Mouse (Mus musculus): ENCODE data around the gene Gna15. TPM values are rescaled to one million over a fixed set of nuclear protein-coding genes. Genes with fewer than 3 reads are reported as not detected.

Gna15 gene
- total RNA-seq, 4 experiments from 2014 or later, result 2.5 to 9.7 (median 5.7) TPM

Small RNA genes within 50 kb of the gene (microRNA-seq; reads per million reads assigned to microRNA genes)
- gene Gm25595, result 0 reads per million in 2 experiments

Other genes starting within 250 kb of the Gna15 start
- gene Tjp3, start 232.6 kb downstream of the Gna15 start, total RNA-seq (2022), result 1 to 10 TPM in 2 of 4 experiments, under 1 TPM in 2; 0.73 to 1.2 (median 0.90) TPM
- gene Pip5k1c, start 231.3 kb downstream of the Gna15 start, total RNA-seq (2022), result 100 to 1,000 TPM; 267 to 303 (median 296) TPM
- gene Cactin, start 203.1 kb downstream of the Gna15 start, total RNA-seq (2022), result 10 to 100 TPM; 28.2 to 31.3 (median 30.2) TPM
- 1 to 10 TPM; 1.1 to 1.4 (median 1.4) TPM for gene Tbxa2r, start 195.5 kb downstream of the Gna15 start, total RNA-seq (2022)
- 1 to 10 TPM; 1.3 to 2.2 (median 1.7) TPM for gene Gipc3, start 181.0 kb downstream of the Gna15 start, total RNA-seq (2022)
- 10 to 100 TPM; 32.5 to 37.1 (median 32.9) TPM for gene Hmg20b, start 173.7 kb downstream of the Gna15 start, total RNA-seq (2022)
- gene Mfsd12, start 166.7 kb downstream of the Gna15 start, total RNA-seq (2022), result 10 to 100 TPM; 40.7 to 46.7 (median 43.6) TPM
- gene 4930404N11Rik, start 158.4 kb downstream of the Gna15 start, total RNA-seq (2022), result 1 to 10 TPM; 1.0 to 3.2 (median 1.4) TPM
- gene Fzr1, start 145.7 kb downstream of the Gna15 start, total RNA-seq (2022), result 10 to 100 TPM; 64.6 to 72.1 (median 67.2) TPM
- 10 to 100 TPM; 64.3 to 78.5 (median 72.6) TPM for gene Dohh, start 139.8 kb downstream of the Gna15 start, total RNA-seq (2022)
- 1 to 10 TPM; 2.7 to 5.5 (median 4.5) TPM for gene Gm48551, start 139.8 kb downstream of the Gna15 start, total RNA-seq (2022)
- gene Gm48552, start 135.2 kb downstream of the Gna15 start, total RNA-seq (2022), result 1 to 10 TPM; 2.9 to 9.7 (median 4.2) TPM
- 1 to 10 TPM; 1.3 to 1.7 (median 1.4) TPM for gene Smim24, start 131.2 kb downstream of the Gna15 start, total RNA-seq (2022)
- gene Nfic, start 68.6 kb downstream of the Gna15 start, total RNA-seq (2022), result 10 to 100 TPM; 52.8 to 61.6 (median 58.7) TPM
- gene Celf5, start 41.5 kb downstream of the Gna15 start, total RNA-seq (2022), result 100 to 1,000 TPM; 230 to 284 (median 256) TPM
- gene Ncln, start 27.8 kb downstream of the Gna15 start, total RNA-seq (2022), result 10 to 100 TPM; 74.1 to 88.0 (median 82.8) TPM
- gene S1pr4, start 24.1 kb downstream of the Gna15 start, total RNA-seq (2022), result under 1 TPM; 0.51 to 0.80 (median 0.58) TPM
- 100 to 1,000 TPM; 106 to 120 (median 114) TPM for gene Gna11, start 21.0 kb upstream of the Gna15 start, total RNA-seq (2022)
- 100 to 1,000 TPM; 659 to 695 (median 670) TPM for gene Aes, start 35.3 kb upstream of the Gna15 start, total RNA-seq (2022)
- 10 to 100 TPM; 34.5 to 59.9 (median 38.5) TPM for gene Tle2, start 50.3 kb upstream of the Gna15 start, total RNA-seq (2022)
- gene Tle6, start 76.8 kb upstream of the Gna15 start, total RNA-seq (2022), result 1 to 10 TPM; 5.0 to 7.3 (median 5.9) TPM
- 1 to 10 TPM; 3.3 to 3.9 (median 3.7) TPM for gene BC025920, start 82.0 kb upstream of the Gna15 start, total RNA-seq (2022)
- gene Sirt6, start 103.6 kb upstream of the Gna15 start, total RNA-seq (2022), result 10 to 100 TPM; 27.0 to 34.2 (median 29.5) TPM
- 10 to 100 TPM; 33.6 to 46.4 (median 40.3) TPM for gene Ankrd24, start 104.3 kb upstream of the Gna15 start, total RNA-seq (2022)
- gene Gm10778, start 124.8 kb upstream of the Gna15 start, total RNA-seq (2022), result 1 to 10 TPM; 4.4 to 6.1 (median 4.7) TPM
- 10 to 100 TPM; 10.8 to 15.3 (median 12.2) TPM for gene Zfp433, start 180.6 kb upstream of the Gna15 start, total RNA-seq (2022)
- 10 to 100 TPM in 3 of 4 experiments, 1 to 10 TPM in 1; 5.4 to 15.0 (median 10.1) TPM for gene Gm3055, start 246.9 kb upstream of the Gna15 start, total RNA-seq (2022)

Measured in layer of hippocampus, adult 8-10 months (tissue).